Mouse (Mus musculus) hematopoietic stem cell, adult 5-6 weeks (primary cell): Measurements from ENCODE around the gene Cplx2. TPM values are rescaled to one million over a fixed set of nuclear protein-coding genes. Genes with fewer than 3 reads are reported as not detected.

ENCODE experiments used
- ATAC-seq, 2 experiments: fragments of 125-278 bp in 1 of 2; replicated peaks in 1 of 2; 2 replicates each; pipeline ENCODE4 v1.8.0; 2016 to 2017; ENCODE audit warnings: inconsistent platforms in 2 of 2, mild to moderate bottlenecking in 2 of 2, moderate number of reproducible peaks in 2 of 2, low read depth in 1 of 2, moderate TSS enrichment in 1 of 2; ENCODE audit not compliant: low FRiP score in 2 of 2, poor library complexity in 2 of 2, severe bottlenecking in 2 of 2, insufficient read depth in 1 of 2, low TSS enrichment in 1 of 2
- total RNA-seq: library from RNA; stranded (forward); fragments of 172-1452, 232-1000 nt; gene quantifications from 2 replicates; pipeline ENCODE4 v1.2.3, GENCODE M21; 2017

Cplx2 gene
- total RNA-seq: 2.4 and 3.4 TPM in 2 replicates

DNA sequence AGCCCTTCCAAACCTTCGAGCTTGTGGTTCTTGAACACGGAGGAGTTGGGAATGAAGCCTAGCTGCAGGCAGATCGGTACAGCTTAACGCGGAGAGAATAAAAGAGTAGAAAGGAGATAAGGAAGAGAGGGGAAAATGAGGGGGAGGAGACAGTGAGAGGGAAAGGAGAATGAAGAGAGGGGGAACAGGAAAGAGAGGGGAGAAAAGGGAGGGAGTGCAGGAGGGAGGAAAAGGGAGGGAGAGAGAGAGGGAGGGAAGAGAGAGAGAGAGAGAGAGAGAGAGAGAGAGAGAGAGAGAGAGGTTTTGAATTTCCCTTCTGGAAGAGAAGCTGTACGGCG lies at the start of gene Cplx2:
Gene Cplx2 (plus strand): TSS at position 301 of the 338 bp plus-strand sequence.
- no peak for ATAC-seq

DNA sequence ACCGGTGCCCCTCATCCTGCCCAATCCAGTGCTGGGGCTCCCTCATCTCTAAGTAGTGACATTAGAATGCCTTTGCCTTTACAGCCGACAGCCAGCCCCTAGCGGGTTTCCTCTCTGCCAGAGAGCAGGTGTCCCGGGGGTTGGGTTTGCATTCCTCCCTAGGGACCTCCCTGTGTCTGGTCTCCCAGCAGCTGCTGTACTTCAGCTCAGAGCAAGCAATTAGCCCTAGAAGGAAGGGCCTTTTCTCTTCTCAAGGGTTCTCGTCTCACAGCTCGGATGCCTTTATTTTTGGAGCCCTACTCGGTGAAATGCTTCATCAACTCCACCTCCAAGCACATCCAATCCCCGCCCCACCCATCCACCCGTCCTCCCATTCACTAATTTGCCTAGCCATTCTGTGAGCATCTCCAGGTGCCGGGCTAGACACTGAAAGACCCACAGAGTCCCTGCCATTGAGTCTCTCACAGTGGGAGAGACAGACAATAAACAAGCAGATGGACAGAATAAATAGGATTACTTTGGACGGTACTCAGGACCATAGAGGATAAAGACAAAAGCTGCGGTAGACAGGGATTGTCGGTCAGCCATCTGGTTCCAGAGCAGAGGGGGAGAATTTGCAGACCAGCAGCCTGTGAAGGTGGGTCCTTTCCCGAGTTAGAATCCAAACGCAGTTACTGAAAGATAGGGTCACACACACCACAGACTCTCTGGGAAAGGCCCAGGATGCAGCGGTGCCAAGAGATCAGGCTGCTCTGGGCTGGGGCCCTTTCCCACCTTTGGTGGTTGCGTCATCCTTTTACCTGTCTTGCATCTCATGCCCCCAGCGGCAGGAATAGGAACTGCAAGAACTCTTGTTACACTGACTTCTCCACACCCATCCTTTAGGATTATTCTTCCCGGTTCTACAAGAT lies 48.5 kb upstream of the Cplx2 start:
- no peak; a peak in 1 of 4 replicates for ATAC-seq

DNA sequence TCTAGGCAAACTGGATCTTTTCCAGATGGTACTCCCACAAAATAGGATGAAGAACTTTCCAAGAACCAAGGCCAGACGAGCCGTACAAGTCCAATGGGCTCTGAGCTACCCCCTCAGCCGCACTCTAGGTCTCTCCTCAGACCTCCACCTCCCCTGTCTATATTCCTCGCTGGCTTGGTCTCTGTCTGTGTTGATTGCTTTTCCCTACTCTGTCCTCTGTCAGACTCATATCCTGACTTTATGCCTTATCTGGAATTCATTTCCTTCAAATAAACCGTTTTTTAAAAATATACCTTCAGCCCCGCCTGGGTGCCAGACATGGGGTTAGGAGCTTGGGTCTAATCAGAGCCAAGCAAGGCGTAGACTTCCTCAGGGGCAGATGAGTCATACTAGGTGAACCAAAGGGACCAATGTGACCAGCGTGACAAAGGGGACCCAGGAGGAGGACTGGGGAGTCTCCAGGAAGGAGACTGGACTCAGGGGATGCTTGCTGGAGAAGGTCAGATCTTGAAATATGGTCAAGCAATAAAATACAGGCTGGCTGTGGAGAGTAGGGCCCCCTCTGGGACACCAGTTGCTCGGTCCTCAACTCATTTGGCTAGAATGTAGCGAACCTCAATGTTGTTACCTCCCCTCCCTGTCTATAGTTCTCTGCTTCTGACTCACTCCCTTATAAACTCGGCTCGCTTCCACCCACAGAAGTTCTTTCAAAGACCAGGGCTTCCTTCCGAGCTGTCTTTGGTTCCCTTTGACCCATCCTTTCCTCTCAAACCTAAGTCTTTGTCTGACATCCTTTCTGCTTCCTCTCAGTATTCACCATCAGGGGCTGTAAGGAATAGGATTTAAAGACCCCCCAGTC lies 47.6 kb upstream of the Cplx2 start:
- ATAC-seq: no peak

DNA sequence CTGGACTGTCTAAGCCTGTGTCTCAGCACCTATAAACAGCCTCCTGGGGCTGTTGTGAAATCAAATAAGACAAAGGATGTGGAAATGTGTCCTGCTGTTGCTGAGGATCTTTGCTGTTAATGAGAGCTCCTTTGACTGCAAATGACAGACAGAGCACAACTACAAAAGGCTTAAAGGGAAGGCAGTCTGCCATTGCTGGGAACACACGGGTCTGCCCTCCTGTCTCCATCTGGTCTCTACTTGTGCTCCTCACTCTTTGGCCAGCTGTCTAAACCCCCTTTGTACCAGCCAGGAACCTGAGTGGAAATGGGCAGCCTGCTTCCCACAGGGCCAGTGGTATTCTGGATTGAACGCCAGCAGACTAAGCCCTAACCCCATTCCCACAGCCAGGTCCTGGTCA lies 47.0 kb upstream of the Cplx2 start:
- ATAC-seq: no peak

DNA sequence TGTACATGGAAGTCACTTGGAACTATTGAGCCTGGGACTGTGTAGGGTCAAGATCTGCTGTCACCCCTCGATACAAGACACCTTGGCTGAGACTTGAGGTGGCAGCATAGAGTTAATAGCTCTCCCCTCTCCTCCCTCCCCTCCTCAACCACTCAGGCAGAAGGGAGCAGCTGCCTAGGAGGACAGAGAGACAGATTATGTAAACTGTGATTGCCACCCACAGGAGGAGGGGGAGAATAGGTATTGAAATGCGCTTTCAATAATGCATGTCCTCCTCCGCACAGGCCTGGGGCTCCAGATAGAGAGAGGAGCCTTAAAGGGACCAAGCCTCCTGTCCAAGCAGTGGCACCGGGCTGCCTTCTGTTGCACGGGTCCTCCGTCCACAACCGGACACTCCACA lies 45.3 kb upstream of the Cplx2 start:
- ATAC-seq: no peak

DNA sequence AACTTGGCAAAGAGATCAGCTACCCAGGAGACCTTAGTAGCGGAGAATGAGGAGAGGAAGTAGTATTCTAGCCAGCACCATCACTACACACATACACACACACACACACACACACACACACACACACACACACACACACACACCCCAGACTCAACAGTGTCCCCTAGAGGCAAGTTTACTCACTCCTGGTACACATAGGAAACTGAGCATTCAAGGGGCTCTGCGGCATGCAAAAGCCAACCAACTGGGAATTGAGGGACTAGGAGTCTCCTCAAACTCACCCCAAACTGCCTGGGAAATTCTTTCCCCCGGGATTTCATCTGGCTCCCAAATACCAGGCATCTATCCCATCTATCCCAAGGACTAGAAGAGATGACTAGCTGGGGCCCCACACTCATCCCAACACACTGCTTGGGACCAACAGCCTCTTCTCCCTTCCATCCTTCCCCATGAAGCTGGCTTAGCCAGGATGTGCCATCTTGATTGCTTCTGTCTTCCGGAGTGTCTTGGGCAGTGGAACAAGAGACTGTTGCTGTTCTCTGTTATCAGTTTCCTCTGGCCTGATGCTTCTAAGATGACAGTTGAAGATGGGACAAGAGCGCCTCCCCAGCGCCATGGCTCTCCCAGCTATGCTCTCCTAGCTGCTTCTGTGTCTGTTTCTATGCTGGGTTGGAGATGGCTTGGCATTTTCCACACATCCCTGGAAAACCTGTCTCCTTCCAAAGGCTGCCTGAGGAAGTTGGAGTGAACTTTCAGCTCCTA lies 44.3 kb upstream of the Cplx2 start:
- no peak for ATAC-seq

DNA sequence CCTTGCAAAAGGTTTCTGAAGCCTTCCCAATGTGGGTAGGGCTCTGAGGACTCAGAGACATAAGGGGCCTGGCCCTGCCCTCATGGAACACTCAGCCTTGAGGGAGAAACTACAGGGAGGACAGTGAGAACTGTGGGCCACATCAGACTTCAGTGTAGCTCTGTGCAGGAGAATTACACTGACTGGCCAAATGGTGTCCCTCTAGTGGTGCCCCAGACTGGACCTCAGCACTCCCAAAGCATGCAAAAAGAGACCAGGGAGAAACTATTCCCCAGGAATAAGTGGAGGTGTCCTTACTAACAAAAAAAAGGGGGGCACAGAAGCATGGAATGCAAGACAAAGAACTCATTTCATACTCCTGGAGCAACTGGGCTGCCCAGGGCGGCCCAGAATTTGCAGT lies 43.1 kb upstream of the Cplx2 start:
- ATAC-seq: no peak

DNA sequence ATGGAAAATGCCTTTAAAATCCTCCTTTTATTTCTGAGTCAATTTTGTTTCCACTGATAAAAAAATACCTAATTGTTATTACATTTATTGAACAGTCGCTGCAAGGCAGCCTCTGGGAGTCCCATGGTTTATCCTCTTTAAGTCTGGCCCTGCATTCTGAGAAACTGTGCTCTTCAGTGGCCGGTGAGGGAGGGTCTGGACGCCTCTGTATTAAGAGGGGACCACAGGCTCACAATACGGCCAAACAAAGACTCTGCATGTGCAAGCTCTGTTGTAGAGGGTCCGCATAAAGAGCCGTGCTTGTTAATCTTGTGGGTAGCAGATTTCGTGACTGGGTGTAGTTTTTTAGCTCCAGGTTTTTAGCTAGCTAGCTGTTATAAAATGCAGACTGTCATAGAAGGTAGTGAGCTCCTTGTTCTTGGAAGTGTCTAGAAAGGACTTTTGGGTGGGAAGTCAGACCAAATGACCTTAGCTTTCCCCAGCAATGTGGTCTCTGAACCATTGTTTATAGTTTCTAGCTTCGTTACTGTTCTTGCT lies 42.1 kb upstream of the Cplx2 start:
- no peak for ATAC-seq

DNA sequence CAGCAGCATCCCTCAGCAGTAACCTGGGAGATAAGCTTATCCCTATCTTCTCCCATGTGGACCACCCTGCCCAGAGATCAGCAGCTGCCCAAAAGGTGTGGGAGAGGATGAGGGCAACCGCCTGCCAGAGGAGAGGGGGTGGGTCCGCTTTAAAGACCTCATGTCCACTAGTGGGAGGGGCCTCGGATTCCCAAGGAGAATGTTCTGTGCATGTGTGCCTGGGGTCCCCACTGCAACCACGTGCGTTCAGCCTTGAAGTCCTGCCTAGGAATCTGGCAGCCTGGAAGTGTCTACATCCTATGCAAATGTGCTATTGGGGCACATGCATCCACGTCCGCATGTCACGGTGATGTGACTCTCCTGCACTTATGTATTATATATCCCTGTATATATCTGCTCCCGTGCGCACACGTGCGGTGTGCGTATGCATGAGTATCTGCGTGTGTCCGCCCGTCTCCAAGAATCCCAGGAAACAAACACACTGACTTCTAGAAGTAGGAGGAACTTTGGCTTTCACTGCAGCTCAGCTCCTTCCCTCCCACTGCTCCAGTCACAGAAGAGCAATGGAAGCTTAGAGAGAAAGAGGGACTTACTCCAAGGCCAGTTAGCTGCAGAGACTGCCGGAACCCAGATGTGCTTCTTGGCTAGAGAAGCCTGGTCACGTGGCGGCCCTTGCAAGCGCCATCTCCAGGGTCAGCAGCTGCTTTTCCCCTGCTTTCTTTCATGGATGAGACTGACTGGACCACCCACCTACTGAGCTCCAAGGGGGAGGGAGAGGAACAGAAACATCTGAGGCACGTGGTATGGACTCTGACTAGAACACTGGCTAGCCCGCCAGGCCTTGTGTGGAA lies 39.1 kb upstream of the Cplx2 start:
- ATAC-seq: no peak

DNA sequence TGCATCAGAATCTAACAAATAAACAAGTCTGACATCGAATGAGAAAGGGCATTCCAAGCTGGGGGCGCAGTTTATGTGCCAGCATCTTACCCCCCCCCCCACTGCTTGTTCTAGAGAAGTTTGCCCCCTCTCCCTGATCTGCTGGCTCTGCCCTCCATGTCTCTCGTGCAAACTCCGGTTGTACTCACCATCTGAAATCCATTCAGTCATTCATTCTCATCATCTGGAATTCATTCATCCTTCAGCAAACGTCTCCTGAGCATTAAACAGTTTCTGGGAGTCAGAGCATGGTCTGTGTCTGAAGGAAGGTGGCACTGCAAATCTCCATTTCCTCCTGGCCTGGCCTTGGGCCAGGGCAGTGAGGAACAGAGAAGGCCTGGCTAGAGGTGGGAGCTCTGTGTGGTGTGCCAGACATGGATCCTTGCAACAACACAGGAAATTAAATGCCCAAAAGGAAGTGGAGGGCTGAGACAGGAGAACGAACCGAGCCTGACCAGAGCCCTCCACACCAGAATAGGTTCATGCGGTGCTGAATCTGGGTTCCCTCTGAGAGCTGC lies 38.1 kb upstream of the Cplx2 start:
- no peak for ATAC-seq

DNA sequence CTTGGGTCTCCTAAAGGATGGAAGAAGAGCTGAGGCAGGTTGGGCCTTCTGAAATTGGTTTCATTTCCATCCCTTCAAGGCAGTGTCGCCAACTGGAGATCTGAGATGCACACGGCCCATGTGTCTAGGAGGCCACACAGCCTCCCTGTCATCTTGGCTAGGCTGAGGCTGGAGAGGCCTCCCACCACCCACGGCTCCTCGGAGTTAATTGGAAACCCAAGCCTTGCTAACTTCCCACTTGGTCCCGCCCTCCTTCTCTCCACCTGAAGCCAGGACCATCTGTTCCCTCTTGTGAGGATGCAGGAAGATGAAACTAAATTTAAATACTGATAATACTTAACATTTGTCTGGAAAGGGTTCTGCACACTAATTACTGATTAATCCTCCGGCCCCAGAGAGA lies 34.1 kb upstream of the Cplx2 start:
- ATAC-seq: no peak

DNA sequence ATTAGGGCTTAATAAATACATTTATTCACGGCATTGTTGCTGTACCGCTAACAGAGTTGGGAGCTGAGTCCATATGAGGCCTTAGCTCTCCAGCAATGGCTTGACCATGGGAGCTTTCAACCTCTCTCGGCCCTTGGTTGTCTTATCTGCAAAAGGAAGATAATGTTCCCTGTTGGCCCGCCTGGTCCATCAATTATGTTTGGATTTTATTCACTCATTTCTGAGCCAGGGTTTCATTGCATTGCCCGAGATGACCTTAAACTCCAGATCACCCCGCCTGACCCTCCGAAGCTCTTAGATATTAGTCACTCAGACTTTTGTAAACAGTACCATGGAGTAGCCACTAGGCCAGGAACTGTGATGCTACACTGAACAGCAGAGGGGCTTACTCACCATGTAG lies 33.6 kb upstream of the Cplx2 start:
- no peak for ATAC-seq

DNA sequence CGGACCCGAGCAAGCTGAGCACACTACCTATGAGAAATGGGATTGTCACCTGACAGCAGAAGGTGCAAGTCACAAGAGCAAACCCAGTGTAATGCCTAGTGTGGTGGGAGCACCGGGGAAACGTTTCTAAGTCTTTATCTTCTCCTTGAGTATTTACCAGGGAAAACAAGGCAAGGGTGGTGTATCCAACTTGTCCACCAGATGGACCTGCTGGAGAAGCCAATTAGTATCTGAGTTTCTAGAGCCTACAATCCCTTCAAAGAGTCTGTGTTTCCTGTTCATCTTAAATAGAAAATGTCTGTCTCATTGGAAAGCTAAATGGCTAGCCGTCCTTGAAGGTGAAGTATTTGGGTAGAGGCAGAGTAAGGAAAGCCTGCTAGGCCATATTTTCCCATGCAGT lies 32.3 kb upstream of the Cplx2 start:
- ATAC-seq: no peak

DNA sequence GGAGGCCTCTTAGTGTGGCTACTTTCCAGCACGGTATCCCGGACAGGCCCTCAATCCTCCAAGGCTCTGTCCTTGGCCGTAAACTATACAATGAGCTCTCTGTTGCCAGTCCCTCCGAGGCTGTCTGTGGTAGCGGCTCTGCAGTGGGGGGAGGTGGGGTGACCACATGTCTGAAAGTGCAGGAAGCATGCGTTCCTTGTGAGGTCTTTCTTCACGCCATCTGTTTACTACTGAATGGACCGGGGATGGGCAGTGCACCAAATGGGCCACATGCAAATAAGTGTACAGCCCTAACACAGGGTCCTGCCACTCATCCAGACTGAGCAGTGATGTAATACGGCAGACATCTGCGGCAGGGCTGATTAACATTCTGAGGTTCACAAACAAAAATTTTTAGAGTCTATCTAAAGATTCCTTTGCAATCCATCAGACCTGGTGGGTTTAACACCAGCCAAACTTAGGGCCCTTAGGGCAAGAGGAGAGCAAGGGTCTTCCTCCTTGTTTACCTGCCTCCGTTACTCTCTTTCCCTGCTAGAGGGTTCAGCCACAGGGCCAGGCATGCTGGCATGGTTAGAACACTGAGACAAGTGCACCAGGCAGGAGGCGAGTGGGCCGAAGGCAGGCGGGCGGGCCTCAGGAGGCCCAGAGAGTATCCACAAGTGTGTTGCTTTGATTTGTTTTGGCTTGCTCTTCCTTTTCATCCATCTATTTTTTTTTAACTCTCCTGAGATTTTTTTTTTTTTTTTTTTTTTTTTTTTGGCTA lies 25.1 kb upstream of the Cplx2 start:
- ATAC-seq: no peak

DNA sequence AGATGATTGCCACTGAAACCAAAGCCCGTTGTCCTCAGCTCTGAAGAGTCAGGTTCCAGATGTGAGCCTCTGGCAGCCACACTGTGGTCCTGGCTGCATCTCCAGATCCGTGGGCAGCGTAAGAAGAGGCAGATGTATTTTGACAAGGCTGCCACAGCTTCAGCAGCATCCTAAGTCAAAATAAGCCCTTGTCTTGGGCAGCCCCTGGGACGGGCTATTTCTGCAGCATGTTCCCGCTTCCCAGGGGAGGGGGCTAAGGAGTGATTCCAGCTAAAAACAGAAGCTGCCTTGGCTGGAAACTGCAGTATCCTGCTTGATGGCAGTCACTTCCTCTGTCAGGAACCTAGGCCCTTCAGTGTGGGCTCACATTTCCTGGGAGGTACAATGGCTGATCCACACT lies 23.1 kb upstream of the Cplx2 start:
- no peak for ATAC-seq
